Mouse (Mus musculus) ES-Bruce4 (cell line): ENCODE measurements around the gene Dnah11.

ENCODE experiments used
- CTCF ChIP-seq: IDR thresholded peaks from one replicate; pipeline ENCODE4 v1.8.1; 2011; ENCODE audit warnings: low read depth, low read length
- POLR2A ChIP-seq: IDR thresholded peaks from one replicate; pipeline ENCODE4 v1.8.1; 2011; ENCODE audit warnings: low read length; ENCODE audit not compliant: insufficient read depth

GRCm38 (mm10) chr12:118198386-118199093 lies at the start of gene Dnah11:
- TF ChIP-seq CTCF (no peak), POLR2A (no peak)
